Mouse (Mus musculus) CD4-positive helper T cell, adult 2 months (primary cell): Measurements from ENCODE around the gene Creg1.
"Not testable (repeated sequence)": the region's sequence is repeated elsewhere in the genome, so short reads cannot be mapped to it uniquely, and the experiment has no call there.

Experiments used
- DNase-seq: peaks from one replicate; pipeline ENCODE4 v3.0.0-alpha.2; 2012; ENCODE audit warnings: low read depth, missing footprints, low spot score

Creg1 gene

DNA sequence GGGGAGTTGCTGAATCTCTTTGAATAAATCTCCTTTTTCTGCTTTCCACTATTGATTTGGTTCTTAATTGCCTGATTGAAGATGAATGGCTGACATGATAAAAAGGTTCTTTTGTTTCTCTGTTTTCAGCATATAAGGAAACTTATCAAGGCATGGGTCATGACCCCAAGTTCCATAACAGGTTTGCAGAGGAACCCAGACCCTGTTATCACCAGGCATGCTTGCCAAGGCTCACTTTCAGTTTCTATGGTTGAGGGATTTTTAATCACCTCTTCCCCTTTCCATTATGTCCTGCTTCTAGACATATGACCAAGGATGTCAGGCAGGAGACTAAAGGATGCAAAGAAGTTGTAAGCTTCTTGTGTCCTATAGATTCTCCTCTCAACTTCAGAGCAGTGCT, 12.4 kb upstream of the Creg1 start:
- DNase-seq: no peak

DNA sequence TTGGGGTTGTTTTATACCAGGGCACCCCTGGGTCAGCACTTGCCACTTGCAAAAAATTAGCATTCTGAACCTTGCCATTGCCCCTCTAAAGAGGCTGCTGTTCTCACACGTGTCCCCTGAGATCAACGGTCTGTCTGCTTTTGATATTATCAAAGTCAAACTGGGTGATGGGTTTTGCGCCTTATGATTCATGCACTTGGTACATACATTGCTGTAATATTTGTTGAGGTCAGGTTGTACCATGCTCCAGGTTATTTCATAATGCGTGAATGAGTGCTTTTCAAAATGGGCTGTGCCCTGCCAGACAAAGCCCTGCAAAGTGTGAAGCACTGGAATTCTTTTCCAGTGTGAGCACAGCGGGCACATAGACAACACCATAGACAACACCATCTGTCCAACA, 11.7 kb upstream of the Creg1 start:
- no peak for DNase-seq

DNA sequence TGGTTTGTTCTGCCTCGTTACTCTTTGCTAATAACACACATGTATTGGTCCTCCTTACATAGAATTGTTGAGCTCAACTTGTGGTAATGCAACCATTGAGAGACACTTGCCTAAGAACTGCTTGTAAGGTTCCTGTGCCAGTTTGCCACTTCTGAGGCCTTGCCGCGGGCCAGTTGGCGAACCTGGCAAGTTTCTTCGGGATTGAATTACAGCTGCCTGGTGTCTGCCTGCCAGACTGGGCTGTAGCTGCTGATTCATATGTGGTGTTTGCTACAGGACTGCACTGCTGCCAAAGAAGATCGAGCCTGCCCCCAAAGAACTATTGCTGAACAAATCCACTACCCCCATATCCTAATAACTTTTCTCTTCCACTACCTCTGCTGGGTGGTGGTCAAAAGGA, 9.3 kb upstream of the Creg1 start:
- DNase-seq: no peak

DNA sequence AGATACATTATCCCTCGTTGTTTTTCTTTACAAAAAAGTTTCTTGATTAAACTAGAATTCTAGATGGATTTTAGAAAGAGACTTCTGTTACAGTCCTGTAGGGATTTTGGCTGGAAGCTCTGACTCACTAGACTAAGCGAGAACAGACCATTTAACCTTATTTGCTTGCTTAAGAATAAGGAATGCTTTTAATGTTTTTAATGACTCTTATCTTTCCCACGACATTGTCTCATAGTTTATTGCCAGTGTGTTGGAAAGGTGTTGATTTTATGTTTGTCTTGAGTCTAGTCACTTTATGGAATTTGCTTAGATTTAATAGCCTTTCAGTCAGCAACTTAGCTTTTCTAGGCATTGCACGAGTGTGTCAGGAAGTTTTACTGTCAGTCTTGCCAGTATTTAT, 8.4 kb upstream of the Creg1 start:
- no peak for DNase-seq

DNA sequence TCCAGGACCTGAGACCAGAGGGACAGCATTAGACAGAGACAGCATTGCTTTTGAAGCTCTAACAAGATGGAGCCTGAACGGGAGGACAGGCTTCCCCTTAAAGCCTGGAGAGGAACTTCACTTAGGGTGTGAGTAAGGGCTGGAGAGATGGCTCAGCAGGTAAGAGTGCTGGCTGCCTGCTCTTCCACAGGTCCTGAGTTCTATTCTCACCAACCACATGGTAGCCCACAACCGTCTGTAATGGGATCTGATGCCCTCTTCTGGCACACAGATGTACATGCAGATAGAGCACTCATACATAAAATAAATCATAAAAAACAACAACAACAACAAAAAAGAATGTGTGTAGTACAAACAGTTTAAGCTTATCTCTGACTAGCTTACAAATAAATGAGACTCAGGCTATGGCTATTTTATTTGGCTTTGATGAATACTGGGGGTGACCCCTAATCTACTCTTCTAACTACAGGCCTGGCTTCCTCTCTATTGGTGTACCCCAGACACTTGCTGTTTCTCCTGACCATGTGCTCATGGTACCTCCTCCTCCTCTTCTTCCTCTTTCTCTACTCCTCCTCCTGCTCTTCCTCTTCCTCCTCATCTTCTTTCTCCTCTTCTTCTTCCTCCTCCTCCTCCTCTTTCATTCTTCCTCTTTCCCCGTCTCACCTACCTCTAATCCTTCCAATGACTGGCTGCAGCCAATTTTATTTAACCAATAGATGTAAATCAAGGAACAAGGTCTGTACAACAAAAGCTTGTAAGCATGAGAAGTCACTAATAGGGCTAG, 1.8 kb upstream of the Creg1 start:
- DNase-seq: no peak

DNA sequence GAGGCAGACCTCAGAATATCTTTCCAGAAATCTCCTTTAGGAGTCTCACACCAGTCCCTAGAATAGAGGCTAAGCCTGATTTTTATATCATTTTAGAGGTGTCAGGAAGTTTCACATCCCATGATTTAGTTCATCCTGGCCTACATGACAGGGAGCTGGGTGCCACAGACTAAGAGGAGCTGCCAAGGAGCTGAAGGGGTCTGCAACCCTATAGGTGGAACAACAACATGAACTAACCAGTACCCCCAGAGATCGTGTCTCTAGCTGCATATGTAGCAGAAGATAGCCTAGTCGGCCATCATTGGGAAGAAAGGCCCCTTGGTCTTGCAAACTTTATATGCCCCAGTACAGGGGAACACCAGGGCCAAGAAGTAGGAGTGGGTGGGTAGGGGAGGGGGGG, 1.0 kb upstream of the Creg1 start:
- DNase-seq: not testable (repeated sequence)

DNA sequence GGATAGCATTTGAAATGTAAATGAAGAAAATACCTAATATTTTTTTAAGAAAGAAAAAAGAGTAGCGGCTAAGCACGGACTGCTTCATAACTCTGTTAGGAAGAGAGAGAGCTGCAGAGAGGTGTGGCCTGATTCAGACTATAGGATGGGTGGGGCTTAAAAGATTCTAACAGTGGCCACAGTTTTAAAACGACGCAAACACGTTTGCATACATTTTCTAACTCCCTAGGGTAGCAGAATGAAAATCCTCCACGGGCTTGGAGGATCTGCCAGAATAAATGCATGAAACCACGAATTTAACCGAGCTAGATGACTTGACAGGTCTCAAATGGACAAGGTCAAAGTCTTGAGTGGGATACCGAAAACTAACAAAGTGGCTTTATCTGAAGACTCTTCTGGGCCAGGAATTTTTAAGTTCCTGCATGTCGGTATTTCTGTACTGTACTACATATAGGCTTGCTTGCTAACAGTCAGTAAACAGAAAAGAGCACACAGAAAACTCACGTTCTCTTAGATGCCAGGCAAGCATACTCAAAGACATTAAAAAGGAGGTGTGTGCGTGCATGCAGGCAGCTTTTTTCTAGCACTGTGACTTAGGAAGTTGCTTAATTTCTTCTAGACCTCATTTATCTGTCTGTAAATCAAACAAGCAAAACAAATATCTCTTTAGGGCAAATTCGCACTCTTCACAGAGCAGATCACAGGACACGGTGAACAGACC, 472 bp upstream of the Creg1 start:
- DNase-seq: peak; percentile 65

DNA sequence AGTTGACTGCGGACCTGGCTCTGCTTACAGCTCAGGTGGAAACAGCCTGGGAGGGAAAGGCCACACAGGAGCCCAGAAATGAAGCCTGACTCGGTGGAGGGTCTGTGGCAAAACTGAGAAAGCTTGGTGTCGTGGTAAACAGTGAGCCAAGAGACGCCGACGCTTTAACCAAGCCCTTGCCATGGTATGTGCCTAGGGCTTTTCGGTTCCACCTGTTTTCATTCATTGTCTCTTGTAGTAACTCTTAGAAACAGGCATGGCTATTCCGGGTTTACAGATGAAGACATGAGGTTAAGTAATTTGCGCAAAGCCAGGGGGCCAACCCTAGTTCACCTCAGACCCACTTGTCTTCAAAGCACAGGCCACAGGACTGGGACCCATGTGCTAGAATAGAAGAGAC, 1.0 kb downstream of the Creg1 start:
- no peak for DNase-seq

DNA sequence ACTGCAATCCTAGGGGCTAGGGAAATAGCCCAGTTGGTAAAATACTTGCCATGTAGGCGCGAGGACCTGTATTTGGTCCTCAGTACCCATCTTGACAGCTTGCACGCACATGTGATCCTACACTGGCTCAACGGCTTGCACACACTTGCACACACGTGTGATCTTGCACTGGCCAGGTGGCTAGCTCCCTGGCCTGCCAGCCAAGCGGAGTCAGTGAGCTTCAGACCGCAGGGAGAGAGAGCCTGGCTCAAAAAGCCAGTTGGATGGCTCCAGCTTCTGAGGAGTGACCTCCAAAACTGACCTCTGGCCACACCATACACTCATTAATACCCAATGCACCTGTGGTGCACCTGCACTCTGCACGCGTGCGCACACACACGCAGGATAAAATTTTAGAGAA, 1.5 kb downstream of the Creg1 start:
- DNase-seq: no peak

DNA sequence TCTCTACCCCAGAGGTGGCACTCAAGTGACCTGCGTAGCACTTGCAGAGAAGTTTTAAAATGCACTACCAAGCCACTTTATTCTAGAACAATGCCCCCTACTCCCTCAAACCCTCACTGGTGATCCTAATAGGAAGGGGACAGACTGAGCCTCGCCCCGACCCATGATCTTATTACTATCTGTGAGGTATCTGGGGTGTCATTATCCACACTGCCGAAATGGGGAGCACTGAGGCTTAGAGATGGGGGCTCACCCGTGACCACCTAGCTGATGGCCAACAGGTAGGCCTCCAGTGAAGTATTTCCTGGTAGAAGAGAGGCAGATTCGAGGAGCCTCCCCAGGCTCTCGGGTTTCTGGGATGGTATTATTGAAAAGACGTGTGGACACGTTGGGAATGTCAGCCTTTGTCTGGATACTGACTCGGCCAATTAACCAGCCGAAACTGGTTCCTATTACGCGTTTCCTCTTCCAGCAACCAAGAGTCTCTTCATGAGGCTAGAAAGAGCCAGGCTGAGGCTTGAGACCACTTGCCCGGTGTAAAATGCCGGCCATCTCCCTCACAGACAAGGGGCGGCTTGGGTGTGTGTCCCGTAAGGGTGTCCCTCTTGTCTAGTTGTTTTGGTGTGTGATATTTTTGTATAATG, 2.2 kb downstream of the Creg1 start:
- no peak for DNase-seq

DNA sequence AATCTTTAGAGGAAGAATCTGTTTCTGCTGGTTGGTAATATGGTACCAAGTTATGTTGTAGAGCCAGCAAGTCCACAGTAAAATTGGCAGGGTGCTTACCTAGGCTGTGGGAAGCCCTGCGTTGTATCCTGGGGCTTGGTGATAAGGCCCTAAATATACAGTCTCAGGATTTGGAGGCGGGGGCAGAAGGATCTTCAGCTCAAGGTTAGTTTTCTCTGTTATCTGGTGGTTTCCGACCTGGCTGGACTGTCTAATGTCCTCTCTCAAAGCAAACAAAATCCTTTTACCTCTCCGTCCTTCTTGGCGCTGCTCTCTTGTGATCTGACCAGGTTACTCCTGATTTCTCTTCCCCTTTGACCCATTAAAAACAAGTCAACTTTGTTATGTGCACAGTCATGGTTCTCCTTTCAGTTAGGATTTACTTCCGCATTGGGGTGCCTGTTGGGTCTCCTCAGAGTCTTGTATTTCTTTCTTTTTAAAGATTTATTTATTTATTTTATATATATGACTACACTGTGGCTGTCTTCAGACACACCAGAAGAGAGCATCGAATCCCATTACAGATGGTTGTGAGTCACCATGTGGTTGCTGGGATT, 2.8 kb downstream of the Creg1 start:
- DNase-seq: no peak

DNA sequence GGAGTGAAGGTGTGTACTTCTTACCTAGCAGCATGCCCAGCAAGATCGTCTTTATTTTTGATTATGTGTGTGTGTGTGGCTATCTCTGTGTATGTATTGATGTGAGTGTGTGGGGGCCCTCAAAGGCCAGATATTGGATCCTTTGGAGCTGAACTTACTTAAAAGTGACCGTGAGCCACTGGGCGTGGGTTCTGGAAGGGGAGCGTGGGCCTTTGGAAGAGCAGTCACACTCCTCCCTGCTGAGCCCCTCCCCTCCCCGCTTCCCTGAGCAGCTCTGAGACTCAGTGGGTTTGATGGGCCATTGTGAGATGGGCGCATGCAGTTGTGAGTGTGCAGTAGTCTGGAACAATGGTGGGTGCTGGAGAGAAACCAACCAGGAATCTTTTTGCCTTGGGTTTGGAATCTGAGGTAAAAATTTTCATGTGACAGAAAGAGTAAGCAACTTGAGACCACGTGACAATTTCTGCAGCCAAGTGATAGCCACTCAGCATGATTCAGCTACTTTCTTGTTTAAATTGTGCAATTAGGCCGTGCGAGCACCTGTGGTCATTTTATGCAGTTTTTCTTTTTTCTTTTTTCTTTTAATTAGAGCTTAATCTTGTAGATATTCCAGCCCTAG, 5.5 kb downstream of the Creg1 start:
- DNase-seq: no peak

DNA sequence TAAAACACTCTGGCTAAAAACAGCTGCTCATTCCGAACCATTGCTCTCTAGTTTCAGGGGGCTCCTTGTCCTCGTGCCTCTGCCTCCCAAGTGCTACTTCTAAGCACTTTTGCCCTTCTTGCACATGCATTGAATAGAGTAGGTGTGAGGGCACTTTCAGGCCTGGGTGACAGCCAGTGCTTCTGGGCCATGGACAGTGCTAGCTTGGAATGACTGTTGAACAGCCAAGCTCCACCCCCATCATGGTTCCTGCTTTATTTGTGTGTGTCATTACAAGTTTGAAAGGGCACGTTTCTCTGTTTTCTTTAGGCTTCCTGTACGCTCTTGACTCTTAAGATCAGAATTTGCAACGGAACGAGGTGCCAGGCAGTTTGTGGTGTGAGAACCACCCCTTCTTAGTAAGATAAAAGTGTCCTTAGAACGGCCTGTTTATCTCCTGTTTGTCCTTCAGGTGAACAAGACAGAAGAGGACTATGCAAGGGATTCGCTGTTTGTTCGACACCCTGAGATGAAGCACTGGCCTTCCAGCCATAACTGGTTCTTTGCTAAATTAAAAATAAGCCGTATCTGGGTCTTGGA, 6.7 kb downstream of the Creg1 start:
- no peak for DNase-seq

DNA sequence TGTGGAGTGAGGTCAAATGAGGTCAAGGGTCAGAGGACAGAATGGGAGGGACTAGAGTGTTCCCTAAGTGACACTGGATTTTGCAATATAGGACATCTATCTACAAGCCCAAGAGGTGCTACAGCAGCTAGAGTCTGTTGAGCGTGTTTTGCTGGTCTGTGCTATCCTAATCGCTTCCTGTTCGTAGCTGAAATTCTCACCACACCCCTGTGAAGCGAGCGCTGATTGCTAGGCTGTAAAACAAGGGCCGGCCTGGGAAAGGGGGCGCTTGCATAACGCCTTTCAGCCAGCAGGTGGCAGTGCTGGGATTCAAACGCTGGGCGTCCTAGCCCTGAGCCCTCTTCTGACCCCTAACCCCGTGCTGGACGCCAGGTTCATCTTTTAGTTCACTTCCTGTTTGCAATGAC, 7.9 kb downstream of the Creg1 start:
- peak; percentile 80 for DNase-seq

DNA sequence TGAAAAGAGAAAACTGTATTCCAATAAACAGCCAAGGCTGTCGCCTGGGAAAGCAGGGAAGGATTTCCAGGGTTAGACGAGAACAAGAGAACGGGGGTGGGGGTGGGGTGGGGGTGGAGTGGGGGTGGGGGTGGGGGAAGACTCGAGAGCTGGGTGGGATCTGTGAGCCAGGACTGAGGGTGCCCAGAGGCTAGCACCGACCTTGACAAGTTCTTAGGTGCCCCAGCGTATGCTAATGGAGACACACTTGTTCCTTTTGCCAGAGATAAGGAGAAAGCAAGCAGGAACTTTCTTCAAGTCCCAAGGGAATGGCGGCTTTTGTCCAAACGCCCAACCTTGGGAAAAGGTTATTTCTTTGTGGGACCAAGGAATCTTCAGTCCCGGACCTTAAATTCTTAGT, 8.5 kb downstream of the Creg1 start:
- no peak for DNase-seq

DNA sequence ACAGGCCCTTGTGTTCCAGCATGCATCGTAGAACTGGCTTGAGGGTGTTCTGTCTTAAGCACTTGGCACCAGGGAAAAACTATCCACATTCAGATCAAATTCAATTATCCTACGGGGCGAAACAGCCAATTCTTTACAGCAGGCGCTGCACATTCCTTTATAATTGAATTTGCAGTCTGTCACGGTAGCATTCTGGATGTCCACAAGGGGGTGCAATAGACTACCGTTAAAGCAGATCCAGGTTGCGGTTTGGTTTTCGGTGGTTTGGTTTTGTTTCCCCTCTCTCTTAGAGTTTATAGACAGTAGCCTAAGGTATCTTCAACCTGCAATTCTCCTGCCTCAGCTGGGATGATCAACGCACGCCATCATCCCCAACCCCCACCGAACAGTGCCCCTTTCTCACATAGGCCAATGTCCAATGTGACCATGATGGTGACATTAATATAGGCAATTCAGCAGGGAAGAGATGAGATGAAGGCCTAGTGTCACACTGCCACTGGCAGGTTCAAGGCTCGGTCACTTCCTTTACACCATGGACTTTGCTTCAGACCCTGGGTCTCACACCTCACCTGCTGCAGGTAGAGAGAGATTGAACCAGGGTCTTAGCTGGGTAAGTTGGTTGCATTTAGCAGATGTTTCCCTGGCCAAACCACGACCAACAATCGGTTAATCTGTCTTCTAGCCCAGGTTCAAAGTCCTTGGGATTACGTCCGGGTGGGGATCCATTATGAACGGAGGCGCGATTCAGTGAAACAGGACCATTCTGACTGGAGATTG, 12.2 kb downstream of the Creg1 start:
- DNase-seq: peak; percentile 78

DNA sequence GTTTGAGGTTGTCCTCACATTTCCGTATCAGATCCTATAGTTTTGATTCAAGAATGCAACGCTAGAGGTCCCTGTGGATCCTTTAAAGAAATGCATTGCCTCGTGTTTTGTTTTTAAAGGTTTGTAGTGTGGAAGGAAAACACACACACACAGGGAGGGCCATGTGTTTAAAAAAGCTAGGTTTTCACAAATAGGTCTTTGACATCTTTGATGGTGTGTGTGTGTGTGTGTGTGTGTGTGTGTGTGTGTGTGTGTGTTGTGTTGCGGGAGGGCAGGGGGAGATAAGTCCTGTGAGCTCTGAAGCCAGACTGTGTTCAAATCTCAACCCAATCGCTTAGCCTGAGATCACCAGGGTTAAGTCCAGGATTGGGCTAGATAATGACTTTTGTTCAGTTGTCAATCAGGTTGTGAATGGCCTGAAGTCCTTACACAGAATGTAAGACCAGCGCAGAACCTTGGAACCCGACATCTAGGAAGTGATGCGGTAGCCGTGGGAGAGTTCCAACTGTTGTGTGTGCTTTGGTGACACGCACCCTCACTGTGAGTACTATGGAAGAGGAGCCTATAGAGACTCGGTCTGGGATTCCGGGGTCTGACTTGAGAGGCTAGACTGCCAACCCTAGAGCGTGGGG, 16.5 kb downstream of the Creg1 start:
- DNase-seq: peak; percentile 79

DNA sequence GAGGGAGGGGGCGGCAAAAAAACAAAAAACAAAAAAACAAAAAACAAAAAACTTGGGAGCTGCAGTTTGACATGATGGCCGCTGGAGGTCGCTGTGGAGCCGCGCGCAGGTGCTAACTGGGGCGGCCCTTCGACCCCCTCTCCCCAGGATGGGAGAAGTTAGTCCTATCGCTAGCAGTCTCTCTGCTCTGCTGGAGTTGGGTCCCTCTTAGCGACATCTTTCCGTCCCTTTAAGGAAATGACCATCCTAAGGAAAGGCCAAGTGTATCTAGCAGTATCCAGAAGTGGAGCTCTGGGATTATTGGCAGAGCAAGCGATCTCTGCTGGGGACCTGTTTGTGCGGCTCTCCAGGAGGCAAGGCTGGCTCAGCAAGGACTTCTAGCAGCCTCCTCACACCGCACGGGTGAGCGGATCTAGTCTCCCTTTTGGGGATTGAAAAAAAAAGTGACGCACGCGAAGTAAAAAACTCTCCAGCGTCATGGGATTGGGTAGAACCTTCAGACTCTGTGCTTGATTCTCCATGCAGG, 17.1 kb downstream of the Creg1 start:
- peak; percentile 74 for DNase-seq

DNA sequence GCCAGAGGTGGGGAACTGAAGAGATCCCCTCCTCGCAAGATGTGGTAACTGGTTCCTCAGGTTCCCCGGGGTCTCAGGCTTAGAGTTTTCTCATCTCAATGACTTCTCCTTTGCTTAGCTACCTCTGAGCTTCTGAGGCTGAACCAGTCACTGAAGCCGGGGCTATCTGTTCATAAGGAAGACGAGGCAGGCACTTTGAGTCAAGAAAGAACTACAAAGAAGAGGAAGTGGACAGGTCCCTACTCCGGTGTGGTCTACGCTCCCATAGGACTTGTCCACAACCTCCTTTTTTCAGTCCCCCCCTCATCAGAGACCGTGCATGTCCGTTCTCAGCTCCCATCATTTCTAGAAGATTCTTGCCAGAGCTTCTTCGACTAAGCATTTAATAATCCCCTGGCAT, 17.9 kb downstream of the Creg1 start:
- DNase-seq: no peak

DNA sequence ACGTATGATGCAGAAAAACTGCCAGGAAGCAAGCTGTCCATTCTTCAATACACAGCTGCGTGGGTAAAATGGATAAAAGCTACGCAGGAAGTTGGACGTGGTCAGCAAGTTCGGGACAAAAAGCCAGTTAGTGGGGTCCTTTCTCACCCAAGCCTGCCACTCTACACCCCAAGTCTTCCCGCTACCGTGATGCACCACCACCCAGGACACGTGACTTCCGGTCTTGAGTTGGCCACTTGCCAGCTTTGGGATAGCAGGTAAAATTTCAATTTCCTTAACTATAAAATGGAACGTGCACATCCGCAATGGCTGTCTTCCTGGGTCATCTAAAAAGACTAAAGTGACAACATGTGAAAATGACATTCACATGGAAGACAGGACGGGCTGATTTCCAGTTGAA, 18.4 kb downstream of the Creg1 start:
- no peak for DNase-seq
